Mouse (Mus musculus) left cerebral cortex, adult 2 months (tissue): ENCODE data around the gene Sry. TPM values are rescaled to one million over a fixed set of nuclear protein-coding genes. Genes with fewer than 3 reads are reported as not detected.

Experiments
- DNase-seq, 2 experiments: peaks; one replicate each; pipeline ENCODE4 v3.0.0; 2021 to 2022; ENCODE audit warnings: low spot score in 2 of 2, mixed read lengths in 1 of 2; ENCODE audit errors: extremely low spot score in 1 of 2
- H3K27ac ChIP-seq: fragments of 200-600 bp; 2 replicates; pipeline ENCODE4 v1.8.1; 2022
- H3K4me3 ChIP-seq: fragments of 200-600 bp; 2 replicates; pipeline ENCODE4 v1.8.1; 2022
- CTCF ChIP-seq: fragments of 200-600 bp; IDR thresholded peaks from 2 replicates; pipeline ENCODE4 v1.8.1; 2022; ENCODE audit warnings: antibody characterized with exemption, mild to moderate bottlenecking, moderate library complexity
- intact Hi-C: fragments of 180-260 bp; cut with DNase I; formaldehyde crosslinking; loops from one replicate; pipeline ENCODE4 v1.15.1; 2025
- long read RNA-seq, 2 experiments: library from polyadenylated mRNA; stranded (forward); transcript quantifications; one replicate each; pipeline ENCODE4 v2.0.0; 2021; ENCODE audit warnings: borderline mapping rate in 2 of 2
- total RNA-seq, 2 experiments: library from RNA; stranded (reverse); gene quantifications; 2 replicates each; pipeline ENCODE4 v1.2.3; 2021

Gene Sry
- not detected for total RNA-seq
- long read RNA-seq, experiment 1 = 0 reads
- long read RNA-seq, experiment 2 = 0 reads

DNA sequence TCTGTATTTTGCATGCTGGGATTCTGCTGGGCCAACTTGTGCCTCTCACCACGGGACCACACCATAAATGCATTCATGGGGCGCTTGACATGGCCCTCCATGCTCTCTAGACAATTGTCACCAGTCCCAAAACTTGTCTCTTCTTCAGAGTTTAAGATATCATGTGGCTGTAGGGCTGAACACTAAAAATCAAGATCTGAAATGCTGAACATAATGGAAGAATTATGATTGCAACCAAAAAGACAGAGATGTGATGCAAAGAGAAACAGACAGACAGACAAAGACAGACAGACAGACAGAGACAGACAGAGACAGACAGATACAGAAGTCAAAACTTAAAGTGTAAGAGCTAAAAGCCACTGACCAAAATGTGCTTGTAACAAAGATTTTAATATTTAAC, at the start of gene Sry:
Gene Sry, minus strand, starts transcription at position 101 of the 400 bp plus-strand sequence.
- TF ChIP-seq CTCF = no peak
- DNase-seq = no peak
- Histone ChIP-seq H3K27ac (no peak within 1 kb of the TSS), H3K4me3 (no peak within 1 kb of the TSS)
- intact Hi-C loops = no loop called here

Other genes starting within 250 kb of the Sry start
- not detected for gene H2al2c, start 64.6 kb downstream of the Sry start, total RNA-seq
- not detected for gene H2al2b, start 57.0 kb upstream of the Sry start, total RNA-seq
- gene Gm4064, start 132.5 kb upstream of the Sry start, total RNA-seq = not detected
- not detected for gene Rbmy, start 167.0 kb upstream of the Sry start, total RNA-seq
- gene Gm10256, start 167.0 kb upstream of the Sry start, total RNA-seq = not detected
- gene Gm10352, start 237.3 kb upstream of the Sry start, total RNA-seq = not detected